Mouse (Mus musculus): Measurements from ENCODE around the gene Fsd1l. TPM values are rescaled to one million over a fixed set of nuclear protein-coding genes. Genes with fewer than 3 reads are reported as not detected.
"Not testable (repeated sequence)": the region's sequence is repeated elsewhere in the genome, so short reads cannot be mapped to it uniquely, and the experiment has no call there.

The Fsd1l gene
- polyA plus RNA-seq, 1 experiment from 2014 or later = 13.1 TPM

DNA sequence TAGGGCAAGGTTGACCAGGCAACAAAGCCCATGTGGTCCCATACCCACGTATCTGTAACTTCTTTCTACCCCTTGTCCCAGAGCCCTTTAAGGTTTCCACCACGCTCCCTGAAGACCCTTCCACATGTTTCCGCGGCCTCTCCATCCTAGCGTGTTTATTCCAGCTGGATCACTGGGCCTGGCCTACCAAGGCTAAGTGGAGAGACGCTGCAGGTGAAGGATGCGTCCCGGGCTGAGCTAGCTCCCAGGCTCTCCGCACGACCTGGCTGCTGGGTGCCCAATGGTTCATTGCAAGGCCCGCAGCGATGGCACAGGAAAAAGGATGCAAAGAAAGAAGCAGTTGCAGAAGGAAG, 332 bp upstream of the Fsd1l start:
- H3K27ac ChIP-seq (replicated peaks) = 0 out of 2 replicates have a peak overlapping the region, but pooled peaks have one; percentile 44

DNA sequence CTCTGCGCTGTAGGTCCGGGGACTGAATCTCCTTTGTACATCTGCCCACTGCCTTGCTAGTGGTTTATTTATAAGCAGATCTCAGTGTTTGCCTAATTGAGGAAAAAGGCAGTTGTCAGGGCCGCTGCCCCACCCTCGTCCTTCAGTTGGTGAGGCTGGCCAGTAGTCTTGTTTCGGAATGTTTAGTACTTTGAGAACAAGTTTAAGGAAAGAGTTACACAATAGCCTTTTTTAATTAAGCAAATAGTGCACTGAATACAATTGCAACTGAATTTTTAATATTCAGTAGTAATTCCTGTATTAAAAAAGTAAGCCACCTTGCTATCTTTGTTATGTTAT, 709 bp downstream of the Fsd1l start:
- peak overlapping the region; percentile 44; the same call in 1 of the 2 replicates for H3K27ac ChIP-seq (replicated peaks)
- no peak for ATAC-seq (ENCODE audit: insufficient number of reproducible peaks, low FRiP score, low TSS enrichment, low read depth)
- WGBS = 1% methylated on average over 5 of the region's 5 CpGs

More for the DNA sequence above, 332 bp upstream of the Fsd1l start:
- 6% methylated on average over 12 of the region's 12 CpGs for WGBS
- peaks cover 14% of the 10 kb centered on the region; the same call in 1 of the 2 replicates for H3K4me1 ChIP-seq
- H3K9me3 ChIP-seq (replicated peaks) = no peaks in the 10 kb centered on the region
- peak overlapping the region; percentile 72 for H3K4me2 ChIP-seq (replicated peaks)
- 0 out of 2 replicates have a peak, but pooled peaks have one; percentile 2 for ATAC-seq (ENCODE audit: insufficient number of reproducible peaks, low FRiP score, low TSS enrichment, low read depth)
- H3K27me3 ChIP-seq = no peaks in the 10 kb centered on the region
- no peaks in the 10 kb centered on the region for H3K36me3 ChIP-seq
- peak overlapping the region; percentile 53; the same call in 1 of the 2 replicates for H3K9ac ChIP-seq
- peak overlapping the region; percentile 65 for H3K4me3 ChIP-seq (replicated peaks)

DNA sequence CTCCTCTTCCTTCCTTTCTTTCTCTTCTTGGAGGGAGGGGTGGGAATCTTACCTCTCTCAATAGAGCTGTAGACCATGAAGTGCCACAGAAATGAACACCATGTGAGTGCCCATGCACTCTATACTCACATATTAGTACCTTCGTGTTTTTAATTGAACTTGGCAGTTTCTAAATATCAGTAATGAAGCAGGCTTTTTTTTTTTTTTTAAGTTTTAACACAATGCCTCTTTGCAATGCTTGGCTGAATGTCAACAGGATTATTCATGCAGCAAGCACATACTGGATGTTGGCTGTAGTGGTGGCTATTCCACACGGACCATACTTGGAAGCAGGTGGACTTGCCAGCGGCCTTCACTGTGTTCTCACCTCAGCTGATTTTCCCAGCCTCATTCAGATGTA, 4.1 kb downstream of the Fsd1l start:
- H3K9ac ChIP-seq = no peak overlapping the region
- no peak overlapping the region for H3K4me3 ChIP-seq (replicated peaks)
- ATAC-seq (ENCODE audit: insufficient number of reproducible peaks, low FRiP score, low TSS enrichment, low read depth) = no peak
- no peak overlapping the region for H3K4me2 ChIP-seq (replicated peaks)
- no peak overlapping the region for H3K27ac ChIP-seq (replicated peaks)
- no peaks in the 10 kb centered on the region for H3K36me3 ChIP-seq
- H3K27me3 ChIP-seq = no peaks in the 10 kb centered on the region
- peaks cover 17% of the 10 kb centered on the region; the same call in 1 of the 2 replicates for H3K4me1 ChIP-seq
- 75% methylated on average over 3 of the region's 3 CpGs for WGBS
- H3K9me3 ChIP-seq (replicated peaks) = no peaks in the 10 kb centered on the region

More for the DNA sequence above, 709 bp downstream of the Fsd1l start:
- Histone ChIP-seq H3K27me3 (no peaks in the 10 kb centered on the region), H3K4me2 (replicated peaks) (peak overlapping the region; percentile 72), H3K9me3 (replicated peaks) (no peaks in the 10 kb centered on the region), H3K36me3 (no peaks in the 10 kb centered on the region), H3K4me3 (replicated peaks) (peak overlapping the region; percentile 65), H3K9ac (peak overlapping the region; percentile 53), H3K4me1 (peaks cover 14% of the 10 kb centered on the region; the same call in 1 of the 2 replicates)

DNA sequence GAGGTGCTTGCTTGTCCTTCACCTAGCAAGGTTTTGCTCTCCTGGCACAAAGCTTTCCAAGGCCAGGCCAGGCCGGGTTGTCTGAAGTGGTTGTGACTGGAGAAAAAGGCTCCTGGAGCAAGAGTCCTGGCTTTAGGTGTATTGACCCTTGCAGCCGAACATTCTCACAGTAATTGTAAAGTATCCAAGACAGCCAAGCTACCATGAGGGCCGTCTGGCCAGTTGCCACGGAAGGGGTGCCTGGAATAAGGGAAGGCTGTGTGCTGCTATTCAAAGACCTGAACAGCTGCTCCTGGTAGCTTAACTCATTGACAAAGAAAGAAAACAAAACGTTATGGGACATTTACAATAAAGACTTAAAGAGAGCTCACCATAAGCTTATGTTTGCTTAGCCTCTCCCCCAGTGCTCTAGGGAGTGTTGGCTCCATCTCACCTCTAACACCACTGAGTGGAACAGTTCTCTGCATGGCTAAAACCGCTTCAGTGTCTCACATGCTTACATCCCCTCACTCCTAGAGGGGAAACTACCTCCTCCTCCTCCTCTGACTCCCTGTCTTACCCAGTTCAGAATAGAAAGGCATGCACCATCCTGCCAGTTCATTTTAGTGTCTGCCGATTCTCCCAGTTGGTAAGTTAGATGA, 6.1 kb downstream of the Fsd1l start:
- H3K27ac ChIP-seq (replicated peaks) = no peak overlapping the region
- H3K36me3 ChIP-seq = peaks cover 9% of the 10 kb centered on the region; the same call in 1 of the 2 replicates
- no peaks in the 10 kb centered on the region for H3K9me3 ChIP-seq (replicated peaks)
- no peaks in the 10 kb centered on the region for H3K27me3 ChIP-seq
- WGBS = 63% methylated on average over 7 of the region's 7 CpGs
- no peak overlapping the region for H3K4me2 ChIP-seq (replicated peaks)
- H3K9ac ChIP-seq = no peak overlapping the region
- H3K4me1 ChIP-seq = peaks cover 10% of the 10 kb centered on the region; the same call in 1 of the 2 replicates
- no peak overlapping the region for H3K4me3 ChIP-seq (replicated peaks)
- no peak for ATAC-seq (ENCODE audit: insufficient number of reproducible peaks, low FRiP score, low TSS enrichment, low read depth)

DNA sequence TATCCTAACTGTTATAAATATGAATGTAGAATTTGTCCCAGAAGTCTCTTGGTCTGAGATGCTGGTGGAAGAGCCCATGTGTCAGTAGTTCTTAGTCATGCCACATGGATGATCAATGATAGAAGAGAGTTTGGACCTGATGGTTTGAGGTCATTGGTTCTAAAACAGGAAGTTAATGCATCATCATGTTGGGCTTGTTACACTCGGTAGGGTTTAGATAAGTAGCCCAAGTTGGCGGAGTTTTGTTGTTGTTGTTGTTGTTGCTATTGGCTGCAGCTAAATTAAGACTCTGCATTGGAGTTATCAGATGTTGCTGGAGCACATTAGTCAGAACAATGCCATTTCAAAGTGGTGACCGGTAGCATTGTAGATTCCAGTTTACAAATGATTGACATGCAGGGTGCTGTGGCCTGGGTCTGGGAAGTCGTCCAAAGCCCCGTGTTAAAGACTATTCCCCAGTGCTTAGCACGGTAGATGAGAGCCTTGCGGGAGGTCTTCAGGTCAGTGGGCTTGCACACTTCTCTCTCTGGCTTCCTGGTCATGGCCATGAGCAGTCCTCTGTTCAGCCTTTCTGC, 7.4 kb downstream of the Fsd1l start:
- Histone ChIP-seq H3K36me3 (peaks cover 9% of the 10 kb centered on the region; the same call in 1 of the 2 replicates), H3K4me3 (replicated peaks) (no peak overlapping the region), H3K9ac (no peak overlapping the region), H3K27me3 (no peaks in the 10 kb centered on the region), H3K9me3 (replicated peaks) (no peaks in the 10 kb centered on the region), H3K4me2 (replicated peaks) (no peak overlapping the region), H3K27ac (replicated peaks) (no peak overlapping the region), H3K4me1 (0 out of 2 replicates have a peak, but pooled peaks cover 8% of the 10 kb centered on the region)
- 82% methylated on average over 7 of the region's 7 CpGs for WGBS
- ATAC-seq (ENCODE audit: insufficient number of reproducible peaks, low FRiP score, low TSS enrichment, low read depth) = no peak

DNA sequence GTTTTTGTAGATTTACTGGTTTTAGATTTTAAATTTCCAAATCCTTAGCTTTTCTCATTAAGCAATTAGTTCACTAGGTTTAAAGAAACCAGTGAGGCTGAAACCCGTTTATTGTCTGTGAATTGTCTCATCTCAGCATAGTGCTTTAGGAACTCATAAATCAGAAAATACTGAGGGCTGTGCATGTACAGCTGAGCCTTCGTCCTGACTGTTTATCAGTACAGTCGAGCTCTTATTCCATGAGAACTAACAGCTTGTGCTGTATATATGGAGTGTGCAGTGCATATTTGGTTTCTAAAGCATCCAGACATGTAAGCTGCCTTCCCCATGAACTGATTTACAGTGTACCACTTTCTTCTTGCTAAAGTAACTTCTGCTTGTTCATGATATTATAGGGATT, 26.8 kb downstream of the Fsd1l start:
- no peak for ATAC-seq (ENCODE audit: insufficient number of reproducible peaks, low FRiP score, low TSS enrichment, low read depth)
- 86% methylated on average over 3 of the region's 3 CpGs for whole genome bisulfite sequencing
- Histone ChIP-seq H3K4me1 (no peaks in the 10 kb centered on the region), H3K9ac (no peak overlapping the region), H3K27ac (replicated peaks) (no peak overlapping the region), H3K36me3 (peaks cover 11% of the 10 kb centered on the region), H3K9me3 (replicated peaks) (no peaks in the 10 kb centered on the region), H3K4me3 (replicated peaks) (no peak overlapping the region), H3K4me2 (replicated peaks) (no peak overlapping the region), H3K27me3 (no peaks in the 10 kb centered on the region)

DNA sequence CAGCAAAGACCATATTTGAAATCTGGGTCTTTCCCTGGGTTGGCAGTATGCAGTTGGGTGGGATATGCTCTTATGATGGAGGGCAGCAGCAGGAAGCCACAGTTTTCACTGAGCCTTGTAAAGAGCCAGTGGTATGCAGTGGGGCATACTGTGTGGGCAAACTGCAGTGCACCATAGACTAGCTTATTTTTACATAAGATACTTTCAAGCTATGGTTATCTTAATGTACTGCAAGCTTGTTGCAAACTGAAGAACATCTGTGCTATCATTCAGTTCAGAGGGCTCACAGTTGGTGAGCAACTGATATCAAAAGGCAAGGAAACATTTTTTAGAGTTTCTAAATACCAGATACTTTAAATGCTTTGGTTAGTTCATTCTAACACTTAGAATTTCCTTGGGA, 29.4 kb downstream of the Fsd1l start:
- Histone ChIP-seq H3K9me3 (replicated peaks) (no peaks in the 10 kb centered on the region), H3K9ac (no peak overlapping the region), H3K36me3 (no peaks in the 10 kb centered on the region), H3K4me3 (replicated peaks) (no peak overlapping the region), H3K27ac (replicated peaks) (no peak overlapping the region), H3K4me1 (no peaks in the 10 kb centered on the region), H3K27me3 (no peaks in the 10 kb centered on the region), H3K4me2 (replicated peaks) (no peak overlapping the region)
- no peak for ATAC-seq (ENCODE audit: insufficient number of reproducible peaks, low FRiP score, low TSS enrichment, low read depth)

DNA sequence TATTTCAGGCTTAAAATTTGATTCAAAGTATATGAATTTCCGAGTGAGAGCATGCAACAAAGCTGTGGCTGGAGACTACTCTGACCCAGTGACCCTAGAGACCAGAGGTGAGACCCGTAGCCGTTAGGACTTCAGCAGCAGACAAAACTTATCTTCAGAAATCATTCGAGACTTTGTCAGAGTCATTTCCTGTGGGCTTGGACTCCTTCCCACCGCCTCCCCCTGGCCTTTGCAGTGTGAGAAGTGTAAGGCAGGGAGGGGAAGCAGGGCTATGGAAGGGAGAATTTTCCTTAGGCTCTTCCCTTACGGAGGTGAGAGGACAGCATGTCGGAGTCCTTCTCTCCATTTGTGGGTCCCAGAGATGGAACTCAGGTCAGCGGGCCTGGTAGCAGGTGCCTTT, 50.8 kb downstream of the Fsd1l start:
- Histone ChIP-seq H3K36me3 (peaks cover 10% of the 10 kb centered on the region; the same call in 1 of the 2 replicates), H3K27ac (replicated peaks) (no peak overlapping the region), H3K4me3 (replicated peaks) (no peak overlapping the region), H3K27me3 (no peaks in the 10 kb centered on the region), H3K9ac (no peak overlapping the region), H3K4me2 (replicated peaks) (no peak overlapping the region), H3K9me3 (replicated peaks) (no peaks in the 10 kb centered on the region), H3K4me1 (no peaks in the 10 kb centered on the region)
- WGBS = 82% methylated on average over 8 of the region's 8 CpGs
- no peak for ATAC-seq (ENCODE audit: insufficient number of reproducible peaks, low FRiP score, low TSS enrichment, low read depth)

DNA sequence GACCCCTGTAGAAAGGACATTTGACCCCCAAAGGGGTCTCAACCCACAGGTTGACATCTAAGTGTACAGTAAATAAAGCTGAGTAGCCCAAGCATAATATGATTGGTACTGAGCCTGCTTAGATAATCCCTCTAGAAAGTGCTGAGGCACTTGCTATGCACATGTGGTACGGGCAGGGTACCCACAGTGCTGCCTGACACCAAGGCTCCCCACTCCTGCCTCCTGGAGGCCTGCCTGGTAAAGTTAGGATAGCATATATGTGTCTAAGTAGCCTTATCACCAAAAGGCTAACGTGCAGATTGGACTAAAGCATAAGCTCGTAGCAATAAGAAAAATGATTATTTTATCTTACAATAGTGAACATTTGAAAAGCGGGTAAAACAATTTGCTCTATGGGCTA, 57.7 kb downstream of the Fsd1l start:
- Histone ChIP-seq H3K36me3 (no peaks in the 10 kb centered on the region), H3K4me2 (replicated peaks) (no peak overlapping the region), H3K27ac (replicated peaks) (no peak overlapping the region), H3K9me3 (replicated peaks) (no peaks in the 10 kb centered on the region), H3K27me3 (no peaks in the 10 kb centered on the region), H3K4me1 (no peaks in the 10 kb centered on the region), H3K9ac (no peak overlapping the region), H3K4me3 (replicated peaks) (no peak overlapping the region)
- WGBS = 93% methylated on average over 4 of the region's 4 CpGs
- no peak for ATAC-seq (ENCODE audit: insufficient number of reproducible peaks, low FRiP score, low TSS enrichment, low read depth)

DNA sequence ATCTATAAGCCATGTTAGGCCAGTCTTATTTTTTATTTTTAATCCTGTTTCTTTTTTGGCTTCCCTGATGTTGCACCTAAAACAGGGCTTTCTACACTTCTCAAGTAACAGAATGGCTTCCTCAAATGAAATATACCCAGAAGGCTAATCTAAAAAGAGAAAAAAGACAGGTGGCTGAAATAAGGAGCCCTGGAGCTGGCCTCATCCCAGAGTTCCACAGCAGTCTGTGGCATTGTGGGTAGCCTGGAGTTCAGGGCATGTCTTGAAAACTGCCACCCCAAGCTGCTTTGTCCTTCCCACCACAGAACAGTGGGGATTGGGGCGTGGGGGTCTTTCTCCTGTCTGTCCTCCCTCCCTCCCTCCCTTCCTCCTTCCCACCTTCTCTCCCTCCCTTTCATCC, 60.1 kb downstream of the Fsd1l start:
- WGBS = 72% methylated on average over 1 of the region's 1 CpGs
- no peaks in the 10 kb centered on the region for H3K36me3 ChIP-seq
- no peaks in the 10 kb centered on the region for H3K4me1 ChIP-seq
- no peak overlapping the region for H3K4me3 ChIP-seq (replicated peaks)
- H3K9me3 ChIP-seq (replicated peaks) = no peaks in the 10 kb centered on the region
- H3K9ac ChIP-seq = no peak overlapping the region
- H3K27ac ChIP-seq (replicated peaks) = no peak overlapping the region
- H3K4me2 ChIP-seq (replicated peaks) = no peak overlapping the region
- ATAC-seq (ENCODE audit: insufficient number of reproducible peaks, low FRiP score, low TSS enrichment, low read depth) = no peak
- H3K27me3 ChIP-seq = no peaks in the 10 kb centered on the region

DNA sequence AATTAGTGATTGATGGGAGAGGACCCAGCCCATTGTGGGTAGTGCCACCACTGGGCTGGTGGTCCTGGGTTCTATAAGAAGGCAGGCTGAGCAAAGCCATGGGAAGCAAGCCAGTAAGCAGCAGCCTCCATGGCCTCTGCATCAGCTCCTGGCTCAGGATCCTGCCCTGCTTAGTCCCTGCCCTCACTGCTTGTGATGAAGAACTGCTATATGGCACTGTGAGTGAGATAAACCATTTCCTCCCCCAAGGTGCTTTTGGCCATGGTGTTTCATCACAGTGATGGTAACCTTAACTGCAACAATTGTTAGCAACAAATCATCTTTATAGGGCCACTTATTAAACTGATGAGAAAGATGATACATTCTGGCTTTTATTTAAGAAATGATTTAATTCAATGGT, 77.9 kb downstream of the Fsd1l start:
- ATAC-seq (ENCODE audit: insufficient number of reproducible peaks, low FRiP score, low TSS enrichment, low read depth); H3K36me3 ChIP-seq; H3K4me2 ChIP-seq (replicated peaks); H3K4me3 ChIP-seq (replicated peaks); H3K9ac ChIP-seq; H3K27ac ChIP-seq (replicated peaks); H3K27me3 ChIP-seq; H3K9me3 ChIP-seq (replicated peaks); H3K4me1 ChIP-seq: not testable (repeated sequence)

DNA sequence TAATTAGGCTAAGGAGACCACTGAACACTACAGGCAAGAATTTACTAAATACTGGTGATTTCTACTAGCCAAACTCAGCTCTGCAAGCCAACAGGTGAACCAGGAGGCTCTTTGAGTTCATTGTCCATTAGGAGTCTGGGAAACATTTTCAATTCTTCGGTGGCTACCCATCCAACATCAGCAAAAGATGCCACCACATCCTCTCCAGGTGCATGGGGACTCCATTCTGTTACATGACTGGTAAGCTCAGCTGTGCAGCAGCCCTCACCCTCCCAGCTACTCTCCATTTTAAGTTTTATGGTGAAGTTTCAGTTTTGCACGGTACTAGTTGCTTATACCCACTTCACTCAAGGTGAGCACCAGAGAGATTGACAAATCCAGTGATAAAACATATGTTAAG, 78.8 kb downstream of the Fsd1l start:
- ATAC-seq (ENCODE audit: insufficient number of reproducible peaks, low FRiP score, low TSS enrichment, low read depth) = no peak
- H3K4me3 ChIP-seq (replicated peaks) = no peak overlapping the region
- H3K27me3 ChIP-seq = no peaks in the 10 kb centered on the region
- H3K9me3 ChIP-seq (replicated peaks) = no peaks in the 10 kb centered on the region
- 79% methylated on average over 2 of the region's 2 CpGs for WGBS
- peaks cover 6% of the 10 kb centered on the region; the same call in 1 of the 2 replicates for H3K4me1 ChIP-seq
- no peak overlapping the region for H3K4me2 ChIP-seq (replicated peaks)
- H3K36me3 ChIP-seq = no peaks in the 10 kb centered on the region
- no peak overlapping the region for H3K27ac ChIP-seq (replicated peaks)
- no peak overlapping the region for H3K9ac ChIP-seq

Measured in embryonic facial prominence, embryonic 15.5 days (tissue).